Mouse (Mus musculus): Measurements from ENCODE around the gene 4930522H14Rik. TPM values are rescaled to one million over a fixed set of nuclear protein-coding genes. Genes with fewer than 3 reads are reported as not detected.

The 4930522H14Rik gene
- total and polyA plus RNA-seq, 3 experiments, result not detected

DNA sequence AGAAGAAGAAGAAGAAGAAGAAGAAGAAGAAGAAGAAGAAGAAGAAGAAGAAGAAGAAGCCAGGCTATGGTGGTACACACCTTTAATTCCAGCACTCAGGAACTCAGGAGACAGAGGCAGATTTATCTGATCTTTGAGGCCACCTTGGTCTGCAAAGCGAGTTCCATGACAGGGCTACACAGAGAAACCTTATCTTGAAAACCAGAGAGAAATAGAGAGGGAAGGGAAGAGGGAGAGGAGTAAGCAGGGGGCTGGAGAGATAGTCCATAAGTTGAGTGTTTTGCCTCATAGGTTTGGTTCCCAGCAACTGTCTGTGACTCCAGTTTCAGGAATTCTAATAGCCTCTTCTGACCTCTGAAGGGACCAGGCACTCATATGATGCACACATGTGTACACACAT is 42.3 kb downstream of the 4930522H14Rik start:
- no peak for TF ChIP-seq BHLHE40 (IDR thresholded peaks at IDR 0.05; ENCODE audit: borderline replicate concordance, low read depth, low read length)
- TF ChIP-seq ZKSCAN1 (IDR thresholded peaks at IDR 0.05; ENCODE audit: low read depth, low read length), result no peak
- no peak for TF ChIP-seq POLR2A (IDR thresholded peaks at IDR 0.05; ENCODE audit: control insufficient read depth in 1 of 2, insufficient read depth in 1 of 2, low read depth in 1 of 2, low read length in 2 of 2, poor library complexity in 1 of 2)
- no peak for TF ChIP-seq JUND (IDR thresholded peaks at IDR 0.05; ENCODE audit: low read depth, low read length)
- no peak for TF ChIP-seq ZMIZ1 (IDR thresholded peaks at IDR 0.05; ENCODE audit: low read depth, low read length)
- TF ChIP-seq RAD21 (IDR thresholded peaks at IDR 0.05; ENCODE audit: low read depth, low read length), result no peak
- 0 out of 2 replicates have a peak, but pooled peaks have one; percentile 15 for TF ChIP-seq GATA1 (IDR thresholded peaks at IDR 0.05; ENCODE audit: low read depth, low read length)
- no peak for TF ChIP-seq E2F4 (IDR thresholded peaks at IDR 0.05; ENCODE audit: borderline replicate concordance, low read depth, low read length)
- no peak for TF ChIP-seq POLR2AphosphoS5 (IDR thresholded peaks at IDR 0.05; ENCODE audit: borderline replicate concordance, low read depth, low read length)
- 0 out of 4 replicates have a peak, but pooled peaks of 1 of the 2 experiments have one; percentile 14 for TF ChIP-seq EP300 (IDR thresholded peaks at IDR 0.05; ENCODE audit: low read depth in 1 of 2, low read length in 2 of 2)
- TF ChIP-seq SMC3 (IDR thresholded peaks at IDR 0.05; ENCODE audit: low read depth, low read length), result no peak
- Histone ChIP-seq H3K27ac (ENCODE audit: control insufficient read depth, low read depth, low read length) (no peak overlapping the region), H3K9ac (ENCODE audit: control insufficient read depth, low read depth, low read length, poor library complexity, severe bottlenecking) (no peak overlapping the region), H3K36me3 (ENCODE audit: control insufficient read depth in 1 of 2, insufficient read depth in 2 of 2, low read length in 2 of 2) (no peaks in the 10 kb centered on the region; a peak in 1 of 4 replicates), H3K9me3 (replicated peaks; ENCODE audit: insufficient read depth, low read length) (no peaks in the 10 kb centered on the region), H3K4me3 (ENCODE audit: control insufficient read depth in 1 of 2, insufficient read depth in 1 of 2, low read depth in 2 of 2, low read length in 2 of 2) (no peak overlapping the region), H3K4me1 (ENCODE audit: control insufficient read depth in 1 of 2, insufficient read depth in 2 of 2, low read length in 2 of 2) (peaks cover 0 to 2% of the 10 kb centered on the region in 2 experiments; a peak in 3 of 4 replicates), H3K27me3 (ENCODE audit: control insufficient read depth in 1 of 2, insufficient read depth in 2 of 2, low read length in 2 of 2) (no peaks in the 10 kb centered on the region; a peak in 1 of 4 replicates), H3K79me2 (ENCODE audit: control insufficient read depth, insufficient read depth, low read length, poor library complexity) (no peaks in the 10 kb centered on the region)
- no peak for DNase-seq (ENCODE audit: low read depth, low spot score)

GRCm38 (mm10) chr4:109484621-109485020 is 46.5 kb downstream of the 4930522H14Rik start, which contains the start of gene Rnf11:
Rnf11 (minus strand) TSS chr4:109484728.
- no peak within 1 kb of the TSS for H3K27ac ChIP-seq (ENCODE audit: control insufficient read depth, low read depth, low read length)
- H3K36me3 ChIP-seq (ENCODE audit: control insufficient read depth in 1 of 2, insufficient read depth in 2 of 2, low read length in 2 of 2), result no peaks in the 10 kb centered on the region; a peak in 1 of 4 replicates
- no peak within 1 kb of the TSS for H3K9ac ChIP-seq (ENCODE audit: control insufficient read depth, low read depth, low read length, poor library complexity, severe bottlenecking)
- no peaks in the 10 kb centered on the region for H3K9me3 ChIP-seq (replicated peaks; ENCODE audit: insufficient read depth, low read length)
- no peaks in the 10 kb centered on the region for H3K27me3 ChIP-seq (ENCODE audit: control insufficient read depth in 1 of 2, insufficient read depth in 2 of 2, low read length in 2 of 2)
- TF ChIP-seq ZKSCAN1 (IDR thresholded peaks at IDR 0.05; ENCODE audit: low read depth, low read length), result no peak
- no peaks in the 10 kb centered on the region for H3K79me2 ChIP-seq (ENCODE audit: control insufficient read depth, insufficient read depth, low read length, poor library complexity)
- no peak within 1 kb of the TSS for H3K4me3 ChIP-seq (ENCODE audit: control insufficient read depth in 1 of 2, insufficient read depth in 1 of 2, low read depth in 2 of 2, low read length in 2 of 2)
- peaks cover 0 to 2% of the 10 kb centered on the region in 2 experiments; a peak in 3 of 4 replicates for H3K4me1 ChIP-seq (ENCODE audit: control insufficient read depth in 1 of 2, insufficient read depth in 2 of 2, low read length in 2 of 2)
- DNase-seq (ENCODE audit: low read depth, low spot score), result no peak

- Histone ChIP-seq H3K27me3 (ENCODE audit: control insufficient read depth in 1 of 2, insufficient read depth in 2 of 2, low read length in 2 of 2) (peaks cover 0 to 3% of the 10 kb centered on the region in 2 experiments; a peak in 3 of 4 replicates), H3K36me3 (ENCODE audit: control insufficient read depth in 1 of 2, insufficient read depth in 2 of 2, low read length in 2 of 2) (no peaks in the 10 kb centered on the region; a peak in 2 of 4 replicates), H3K9me3 (replicated peaks; ENCODE audit: insufficient read depth, low read length) (no peaks in the 10 kb centered on the region), H3K79me2 (ENCODE audit: control insufficient read depth, insufficient read depth, low read length, poor library complexity) (no peaks in the 10 kb centered on the region), H3K9ac (ENCODE audit: control insufficient read depth, low read depth, low read length, poor library complexity, severe bottlenecking) (no peak overlapping the region), H3K27ac (ENCODE audit: control insufficient read depth, low read depth, low read length) (no peak overlapping the region), H3K4me1 (ENCODE audit: control insufficient read depth in 1 of 2, insufficient read depth in 2 of 2, low read length in 2 of 2) (no peaks in the 10 kb centered on the region; a peak in 2 of 4 replicates), H3K4me3 (ENCODE audit: control insufficient read depth in 1 of 2, insufficient read depth in 1 of 2, low read depth in 2 of 2, low read length in 2 of 2) (no peak overlapping the region)
- DNase-seq (ENCODE audit: low read depth, low spot score), result no peak
- no peak for TF ChIP-seq HCFC1 (IDR thresholded peaks at IDR 0.05; ENCODE audit: low read depth, low read length)
- no peak for TF ChIP-seq TAL1 (IDR thresholded peaks at IDR 0.05; ENCODE audit: low read length)
Observed at GRCm38 (mm10) chr4:109482701-109483100, 48.4 kb downstream of the 4930522H14Rik start.
